Mouse (Mus musculus) ZHBTc4 (cell line): ENCODE measurements around the gene Wdr74.
"Not testable (repeated sequence)": the region's sequence is repeated elsewhere in the genome, so short reads cannot be mapped to it uniquely, and the experiment has no call there.

Experiments used
- DNase-seq: peaks from one replicate; pipeline ENCODE4 v3.0.0-alpha.2; 2011; ENCODE audit warnings: low read depth, low spot score

The Wdr74 gene

DNA sequence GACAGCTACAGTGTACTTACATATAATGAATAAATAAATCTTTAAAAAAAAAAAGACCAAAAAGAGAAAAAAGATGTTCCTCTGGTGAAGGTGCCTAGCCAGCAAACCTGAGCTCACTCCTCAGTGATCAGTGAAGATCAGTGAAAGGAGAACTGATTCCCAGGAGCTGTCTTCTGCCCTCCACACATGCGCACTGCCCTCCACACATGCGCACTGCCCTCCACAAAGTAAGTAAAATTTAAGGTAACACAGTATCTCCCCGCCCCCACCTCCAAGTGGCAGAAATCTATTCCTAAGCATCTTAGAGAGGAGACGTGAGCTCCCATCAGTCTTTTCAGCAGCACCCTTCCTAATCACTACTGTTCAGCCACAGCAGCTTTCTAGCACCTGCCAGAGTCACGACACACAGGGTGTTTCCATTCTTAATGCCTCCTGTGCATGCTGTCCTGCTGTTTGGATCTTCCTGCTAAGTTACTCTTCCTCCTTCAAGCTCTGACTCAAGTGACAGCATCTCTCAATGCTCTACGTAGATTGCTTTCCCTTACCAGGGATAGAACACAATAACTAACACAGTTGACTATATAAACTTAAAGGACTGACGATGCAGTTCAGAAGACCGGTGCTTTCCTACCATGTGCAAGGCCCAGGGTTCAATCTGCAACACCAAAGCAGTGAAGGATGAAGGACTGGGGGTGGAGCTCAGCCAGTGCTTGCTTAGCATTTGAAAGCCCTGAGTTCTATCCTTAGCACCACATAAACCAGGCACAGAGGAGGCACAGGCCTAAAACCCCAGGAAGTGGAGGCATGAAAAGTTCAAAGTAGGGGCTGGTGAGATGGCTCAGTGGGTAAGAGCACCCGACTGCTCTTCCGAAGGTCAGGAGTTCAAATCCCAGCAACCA, 19.5 kb upstream of the Wdr74 start:
- DNase-seq = peak; percentile 91

DNA sequence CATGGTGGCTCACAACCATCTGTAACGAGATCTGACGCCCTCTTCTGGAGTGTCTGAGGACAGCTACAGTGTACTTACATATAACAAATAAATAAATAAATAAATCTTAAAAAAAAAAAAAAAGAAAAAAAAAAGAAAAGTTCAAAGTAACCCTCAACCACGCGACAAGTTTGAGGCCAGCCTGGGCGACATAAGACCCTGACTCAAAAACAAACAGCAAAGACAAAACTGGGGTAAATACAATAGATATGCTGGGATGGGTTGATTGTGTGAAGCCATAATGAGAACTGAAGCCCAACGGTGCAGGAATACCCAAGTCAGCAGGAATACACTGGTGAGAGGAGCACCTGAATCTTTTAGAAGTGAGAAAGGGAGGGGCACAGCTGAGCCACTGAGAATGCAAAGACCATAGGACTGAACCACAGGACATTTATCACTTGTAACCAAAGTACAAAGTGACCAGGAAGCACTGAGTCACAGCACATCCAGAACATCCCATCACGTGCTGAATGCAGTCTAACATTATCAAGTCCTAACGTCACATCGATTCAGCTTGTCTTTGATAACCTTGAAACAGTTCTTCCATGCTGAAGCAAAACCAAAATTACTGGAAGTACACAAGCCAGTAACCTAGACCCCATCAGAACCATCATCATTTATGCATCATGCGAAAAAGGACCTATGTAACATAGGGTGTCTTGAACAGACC, 18.7 kb upstream of the Wdr74 start:
- no peak for DNase-seq

DNA sequence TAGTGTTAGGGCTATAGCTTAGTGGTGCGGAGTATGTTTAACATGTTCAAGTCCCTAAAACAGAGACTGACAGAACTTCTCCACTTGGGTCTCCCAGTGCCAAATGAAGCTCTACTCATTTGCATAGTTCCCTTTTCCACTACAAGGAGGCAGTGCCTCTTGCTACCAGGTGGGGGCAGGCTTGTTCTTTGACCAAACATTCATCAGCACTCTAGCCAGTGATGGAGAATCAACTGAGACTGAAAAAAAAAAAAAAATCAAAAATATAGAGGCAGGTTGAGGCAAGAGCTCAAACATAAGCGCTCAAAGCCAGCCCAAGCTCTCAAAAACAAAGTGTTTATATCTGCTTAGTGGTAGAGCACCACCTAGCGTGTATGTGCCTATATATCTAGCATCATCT, 17.3 kb upstream of the Wdr74 start:
- DNase-seq = peak; percentile 85

DNA sequence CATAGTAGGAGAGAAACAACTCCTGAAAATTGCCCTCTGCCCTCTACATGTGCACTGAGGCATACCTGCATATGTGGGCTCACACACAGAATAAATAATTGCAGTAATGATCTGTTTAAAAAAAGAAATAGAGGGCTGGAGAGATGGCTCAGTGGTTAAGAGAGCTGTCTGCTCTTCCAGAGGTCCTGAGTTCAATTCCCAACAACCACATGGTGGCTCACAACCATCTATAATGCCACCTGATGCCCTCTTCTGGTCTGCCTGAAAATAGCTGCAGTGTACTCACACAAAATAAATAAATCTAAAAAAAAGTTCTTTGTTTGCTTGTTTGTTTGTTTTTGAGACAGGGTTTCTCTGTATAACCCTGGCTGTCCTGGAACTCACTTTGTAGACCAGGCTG, 16.6 kb upstream of the Wdr74 start:
- not testable (repeated sequence) for DNase-seq

DNA sequence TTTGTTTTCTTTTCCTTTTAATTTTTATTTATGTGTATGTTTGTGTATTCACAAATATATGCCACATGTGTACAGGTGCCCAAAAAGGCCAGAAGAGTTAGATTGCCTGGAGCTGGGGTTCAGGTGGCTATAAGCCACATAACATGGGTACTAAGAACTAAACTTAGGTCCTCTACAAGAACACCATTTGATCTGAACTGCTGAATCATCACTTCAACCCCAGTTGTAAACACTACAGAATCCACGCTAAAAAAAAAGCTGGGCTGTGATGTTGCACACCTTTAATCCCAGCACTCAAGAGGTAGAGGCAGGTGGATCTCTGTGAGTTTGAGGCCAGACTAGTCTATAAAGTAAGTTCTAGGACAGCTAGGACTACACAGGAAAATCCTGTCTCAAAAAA, 14.2 kb upstream of the Wdr74 start:
- no peak for DNase-seq

DNA sequence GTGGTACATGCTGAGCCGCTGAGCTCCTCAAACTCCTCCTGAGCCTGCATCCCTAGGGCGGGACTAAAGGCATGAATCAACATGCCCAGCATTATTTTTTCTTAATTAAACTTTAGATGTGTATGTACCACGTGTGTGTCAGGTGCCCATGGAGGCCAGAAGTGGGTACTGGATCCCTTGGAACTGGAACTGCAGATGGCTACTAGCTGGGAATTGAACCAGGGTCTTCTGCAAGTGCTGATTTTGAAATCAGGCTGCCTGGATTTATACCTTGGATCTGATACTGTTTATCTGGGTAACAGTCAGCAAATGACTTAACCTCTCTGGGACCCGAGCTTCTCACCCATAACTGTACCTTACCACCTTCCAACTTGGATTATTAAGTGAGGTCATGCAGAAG, 13.6 kb upstream of the Wdr74 start:
- no peak for DNase-seq

DNA sequence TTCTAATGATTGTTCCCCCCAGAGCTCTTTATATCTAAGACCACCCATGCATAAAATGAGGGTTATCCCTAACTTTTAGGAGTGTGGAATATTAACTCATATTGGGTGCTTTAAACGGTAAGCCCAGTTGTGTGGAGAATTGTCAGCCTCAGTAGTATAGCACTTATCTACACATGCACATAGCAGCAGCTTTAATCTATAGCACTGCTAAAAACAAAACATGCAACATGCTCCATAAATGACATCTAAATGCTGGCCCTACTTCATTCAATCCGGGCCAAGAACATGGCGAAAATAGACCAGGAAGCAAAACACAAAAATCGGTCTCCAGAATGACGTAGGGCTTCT, 13.1 kb upstream of the Wdr74 start:
- DNase-seq = no peak

DNA sequence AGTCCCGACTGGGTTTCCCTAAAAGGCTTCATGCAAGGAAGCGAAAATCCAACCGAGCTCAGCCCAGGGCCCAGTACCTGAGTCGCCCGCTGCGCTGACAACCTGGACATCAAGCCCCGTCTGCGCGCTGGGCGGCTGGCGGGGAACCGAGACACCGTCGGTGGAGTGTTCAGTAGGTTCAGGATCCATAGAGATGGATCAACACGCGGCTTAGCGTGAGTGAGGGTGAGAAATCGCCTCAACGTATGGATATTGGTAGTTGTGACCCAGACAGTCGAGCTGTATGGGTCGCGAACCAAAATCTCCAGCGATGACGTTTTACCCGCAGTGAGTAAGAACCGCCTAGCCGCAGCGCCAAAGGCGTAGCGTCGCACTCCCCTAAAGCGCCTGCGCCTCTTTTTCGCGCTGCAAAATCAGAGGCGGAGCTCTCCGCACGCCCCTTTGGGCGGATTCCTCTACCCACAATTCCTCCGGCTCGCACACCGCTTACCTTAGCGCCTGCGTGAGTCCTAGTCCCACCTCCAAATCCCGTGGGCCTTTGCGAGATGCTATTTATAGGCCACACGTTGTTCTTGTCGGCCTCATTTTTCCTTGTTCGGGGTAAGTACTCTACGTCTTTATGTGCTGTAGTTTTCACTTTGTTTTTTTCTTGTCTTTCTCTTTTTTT, 12.6 kb upstream of the Wdr74 start, which contains the start of gene Slc3a2:
Slc3a2 (minus strand) TSS at position 463 of the 667 bp plus-strand sequence.
- DNase-seq = peak; percentile 99

DNA sequence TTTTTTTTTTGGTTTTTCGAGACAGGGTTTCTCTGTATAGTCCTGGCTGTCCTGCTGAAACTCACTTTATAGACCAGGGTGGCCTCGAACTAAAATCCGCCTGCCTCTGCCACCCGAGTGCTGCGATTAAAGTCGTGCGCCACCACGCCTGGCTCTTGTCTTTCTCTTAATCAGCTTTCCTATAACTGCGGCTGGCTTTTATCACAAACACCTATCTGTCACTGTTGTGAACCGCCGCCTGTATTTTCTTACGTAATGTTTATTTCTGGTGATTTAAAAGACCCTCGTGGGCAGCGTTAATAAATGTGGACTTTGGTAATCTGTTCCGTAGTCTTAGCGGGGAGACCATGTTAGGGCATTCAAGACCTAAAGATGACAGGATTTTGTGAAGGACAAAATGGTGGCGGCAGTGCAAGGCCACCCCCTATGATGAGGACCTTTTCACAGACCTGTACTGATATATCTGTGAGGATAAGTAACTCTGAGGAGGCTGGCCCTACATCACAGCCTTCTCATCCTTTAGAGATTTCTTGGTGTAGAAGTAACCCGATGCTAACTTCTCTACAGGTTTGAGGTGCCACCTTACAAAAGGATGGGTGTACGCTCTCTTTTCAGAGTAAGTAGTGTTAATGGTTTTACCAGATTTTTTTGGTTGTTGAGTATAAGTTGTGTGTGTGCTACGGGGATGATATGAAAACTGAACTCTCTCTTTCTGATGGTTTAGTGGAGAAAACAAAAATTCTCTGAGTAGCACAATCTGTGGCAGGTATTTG, 11.9 kb upstream of the Wdr74 start:
- DNase-seq = no peak

DNA sequence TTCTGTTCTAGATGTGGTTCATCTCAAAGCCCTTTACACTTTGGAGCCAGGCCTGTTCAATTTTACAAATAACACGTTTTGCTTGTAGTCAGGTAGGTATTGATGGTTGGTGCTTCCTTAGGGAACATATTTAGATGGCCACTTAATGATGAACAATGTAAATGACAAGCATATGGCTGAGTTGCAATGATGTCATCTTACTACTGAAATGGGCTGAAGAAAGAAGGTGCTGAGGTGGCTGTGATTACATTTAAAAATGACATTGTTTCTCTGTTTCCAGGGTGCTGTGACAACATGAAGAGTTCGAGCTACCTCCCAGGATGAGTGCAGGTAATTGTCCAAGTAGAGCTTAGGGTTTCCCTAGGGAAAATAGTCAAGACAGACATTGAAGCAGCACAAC, 11.2 kb upstream of the Wdr74 start:
- DNase-seq = no peak

DNA sequence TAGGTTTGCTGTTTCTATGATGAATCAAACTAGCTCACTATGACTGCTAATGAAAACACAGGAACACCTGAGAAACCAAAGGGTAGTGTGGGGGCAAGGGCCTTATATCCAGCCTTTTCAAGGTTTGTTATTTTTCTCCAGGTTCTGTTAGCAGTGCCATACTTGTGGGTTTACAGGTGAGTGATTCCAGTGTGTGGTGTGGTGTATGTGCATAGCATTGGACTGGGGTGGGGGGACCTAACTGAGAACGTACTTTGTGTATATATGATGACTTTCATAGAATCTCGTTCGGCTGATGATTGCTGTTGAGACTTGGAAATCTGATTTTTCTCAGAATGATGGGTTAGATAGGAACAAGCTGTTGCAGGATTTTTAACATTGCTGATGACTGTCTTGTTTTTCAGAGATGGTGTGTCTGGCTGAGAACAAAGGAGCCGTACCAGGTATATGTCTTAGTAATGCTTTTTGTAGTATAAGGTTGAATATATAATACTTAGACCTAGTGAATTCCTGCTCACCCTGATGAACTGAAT, 10.5 kb upstream of the Wdr74 start:
- DNase-seq = no peak

DNA sequence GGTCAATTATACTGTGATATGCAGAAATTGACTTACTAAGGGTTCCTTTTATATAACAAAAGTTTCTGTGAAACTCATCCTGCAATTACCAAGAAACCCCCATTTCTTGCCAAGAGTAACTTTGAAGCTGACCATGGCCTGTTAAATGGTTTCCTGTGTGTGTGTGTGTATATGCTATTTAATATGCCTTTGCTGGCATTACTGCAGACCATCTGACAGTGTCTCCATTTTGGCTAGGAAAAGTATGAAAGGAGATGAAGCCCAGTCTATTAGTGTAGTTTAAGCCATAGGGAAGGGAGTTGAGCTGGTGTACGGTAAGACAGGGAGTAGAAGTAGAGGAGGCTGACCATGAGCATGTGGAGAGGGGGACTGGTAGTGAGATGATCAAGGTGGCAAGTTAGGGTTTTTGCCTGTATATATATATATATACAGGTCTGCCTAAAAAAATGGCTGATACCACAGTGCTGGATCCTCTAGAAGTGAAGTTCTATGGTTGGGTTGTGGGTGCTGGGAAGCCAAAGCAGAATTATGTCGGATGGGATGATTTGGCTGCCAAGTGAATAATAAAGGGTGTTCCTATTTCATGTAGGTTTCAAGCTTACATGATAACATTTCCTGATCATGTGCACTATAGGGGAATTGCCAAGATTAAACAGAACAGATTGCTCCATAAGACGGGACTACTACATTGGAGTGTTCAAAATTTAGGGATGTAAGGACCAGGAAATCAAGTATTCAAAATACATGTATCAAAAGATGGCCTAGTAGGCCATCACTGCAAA, 8.8 kb upstream of the Wdr74 start:
- DNase-seq = peak; percentile 79

DNA sequence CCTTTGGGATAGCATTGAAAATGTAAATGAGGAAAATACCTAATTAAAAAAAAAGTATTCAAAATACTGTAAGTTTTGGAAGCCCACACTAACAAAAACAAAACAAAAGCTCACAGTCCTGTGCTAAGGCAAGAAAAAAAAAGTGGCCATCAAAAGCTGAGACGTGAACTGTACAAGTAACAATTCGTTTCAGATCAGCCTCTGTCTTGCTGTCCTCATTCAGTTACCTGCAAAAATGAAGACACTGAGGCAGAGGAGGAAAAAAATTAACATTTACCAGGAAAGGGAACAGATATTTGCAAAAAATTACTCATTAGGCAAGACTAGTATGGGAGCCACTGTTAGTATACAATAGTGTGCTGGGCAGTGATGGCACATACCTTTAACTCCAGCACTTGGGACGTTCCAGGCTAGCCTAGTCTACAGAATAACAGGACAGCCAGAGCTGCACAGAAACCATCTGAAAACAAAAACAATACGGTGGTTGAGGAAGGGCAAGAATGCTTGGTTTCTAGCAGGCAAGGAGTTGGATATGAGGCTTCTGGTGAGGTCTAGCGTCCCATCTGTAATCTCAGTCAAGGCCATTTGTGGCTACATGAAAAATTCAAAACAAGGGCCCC, 8.0 kb upstream of the Wdr74 start:
- DNase-seq = peak; percentile 87

DNA sequence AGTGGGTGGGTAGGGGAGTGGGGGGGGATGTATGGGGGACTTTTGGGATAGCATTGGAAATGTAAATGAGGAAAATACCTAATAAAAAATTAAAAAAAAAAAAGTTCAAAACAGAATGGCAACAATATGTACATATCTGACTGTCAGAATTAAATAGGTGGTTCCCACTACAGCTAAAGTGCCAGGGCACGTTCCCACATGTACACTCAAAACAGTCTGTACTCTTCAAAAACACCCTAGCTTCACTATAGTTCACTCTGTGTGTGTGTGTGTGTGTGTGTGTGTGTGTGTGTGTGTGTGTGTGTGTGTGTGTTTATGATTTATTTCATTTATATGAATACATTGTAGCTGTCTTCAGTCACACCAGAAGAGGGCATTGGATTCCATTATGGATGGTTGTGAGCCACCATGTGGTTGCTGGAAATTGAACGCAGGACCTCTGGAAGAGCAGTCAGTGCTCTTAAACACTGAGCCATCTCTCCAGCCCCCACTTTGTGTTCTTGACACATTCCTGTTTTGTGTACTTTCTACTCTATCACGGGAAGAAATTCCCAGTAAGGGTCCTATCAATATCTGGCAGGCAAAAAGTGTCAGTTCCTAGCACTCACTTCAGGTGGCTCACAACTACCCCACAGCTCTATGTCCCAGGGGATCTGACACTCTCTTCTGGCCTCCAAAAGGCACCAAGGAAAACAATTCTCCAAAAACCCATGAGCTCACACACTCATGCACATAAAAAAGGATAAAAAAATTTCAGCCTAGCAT, 7.1 kb upstream of the Wdr74 start:
- peak; percentile 63 for DNase-seq

DNA sequence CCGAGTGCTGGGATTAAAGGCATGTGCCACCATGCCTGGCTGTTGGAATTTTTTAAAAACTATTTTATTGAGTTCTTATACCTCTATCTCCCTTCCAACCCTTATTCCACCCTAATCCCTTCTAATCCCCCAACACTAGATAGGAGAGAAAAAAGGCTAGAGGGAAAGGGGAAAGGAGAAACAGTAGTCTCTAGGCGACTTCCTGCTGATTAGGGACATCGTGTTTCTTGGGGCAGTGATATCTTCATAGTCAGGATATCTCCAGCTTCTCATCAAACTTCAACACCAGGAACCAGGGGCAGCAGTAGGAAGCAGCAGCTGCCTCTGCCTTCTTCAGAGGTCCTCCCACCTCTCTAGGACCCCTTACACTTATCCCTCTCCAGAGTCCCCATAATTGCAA, 1.3 kb upstream of the Wdr74 start:
- no peak for DNase-seq

DNA sequence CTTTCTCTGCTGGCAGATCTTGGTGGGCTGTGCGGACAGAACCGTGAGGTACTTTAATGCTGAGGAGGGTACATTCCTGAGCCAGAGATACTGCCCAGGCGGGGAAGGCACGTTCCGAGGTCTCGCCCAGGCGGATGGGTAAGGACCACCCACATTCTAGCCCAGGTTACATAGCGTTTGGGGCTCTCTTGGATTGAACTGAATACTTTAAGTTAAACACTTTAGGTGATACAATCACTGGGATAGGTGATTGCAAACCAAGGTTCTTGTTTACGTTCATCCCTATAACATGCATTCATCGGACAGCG, 487 bp downstream of the Wdr74 start:
- DNase-seq = peak; percentile 77

DNA sequence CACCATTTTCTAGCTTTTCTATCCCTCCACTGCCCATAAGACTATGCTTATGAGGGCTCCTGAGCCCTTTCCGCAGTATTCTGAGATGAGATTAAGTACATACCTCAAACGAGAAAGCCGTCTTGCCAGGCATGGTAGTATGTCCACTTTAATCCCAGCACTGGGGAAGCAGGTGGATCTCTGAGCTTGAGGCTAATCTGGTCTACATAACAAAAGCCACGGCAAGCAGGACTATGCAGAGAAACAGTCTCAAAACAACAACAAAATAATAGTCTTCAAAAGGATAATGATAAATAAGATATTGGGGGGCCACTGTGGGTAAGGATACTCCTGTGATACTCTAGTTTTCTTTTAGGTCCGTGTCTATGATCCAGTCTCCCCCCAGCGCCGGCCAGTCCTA, 3.3 kb downstream of the Wdr74 start:
- DNase-seq = no peak

DNA sequence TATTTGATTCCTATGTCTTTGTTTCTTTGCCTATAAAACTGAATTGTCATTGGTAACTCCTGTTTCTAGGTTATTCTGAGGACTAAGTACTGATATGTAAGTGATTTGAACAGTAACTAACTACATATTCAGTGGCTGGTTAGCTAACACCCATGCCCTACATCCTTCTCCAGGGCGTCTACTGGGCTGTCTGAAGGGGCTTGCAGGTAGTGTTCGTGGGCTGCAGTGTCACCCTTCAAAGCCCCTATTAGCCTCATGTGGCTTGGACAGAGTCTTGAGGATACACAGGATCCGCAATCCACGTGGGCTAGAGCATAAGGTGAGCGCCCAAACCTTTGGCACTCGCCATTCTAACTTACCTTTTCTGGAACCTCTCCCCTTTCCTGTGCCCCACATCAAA, 4.0 kb downstream of the Wdr74 start:
- no peak for DNase-seq

DNA sequence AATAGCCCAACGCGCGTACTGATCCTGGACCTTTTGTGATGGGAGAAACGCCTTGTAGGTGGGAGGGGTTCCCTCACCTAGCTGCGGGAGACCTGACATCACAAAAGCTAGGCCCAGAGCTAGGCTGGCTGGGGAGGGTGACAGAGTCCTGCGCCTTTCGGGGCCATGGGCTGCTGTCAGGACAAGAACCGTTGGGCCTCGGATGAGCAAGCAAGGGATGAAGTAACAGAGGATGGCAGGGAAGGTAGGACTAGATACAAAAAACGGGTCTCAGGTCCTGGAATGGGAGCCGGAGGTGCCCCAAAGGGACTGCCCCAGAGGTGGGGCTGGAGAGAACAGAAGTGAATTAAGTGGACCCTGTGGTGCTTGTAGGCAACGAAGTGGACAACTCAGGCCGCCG, 5.0 kb downstream of the Wdr74 start, which contains the start of gene 1700092M07Rik:
1700092M07Rik (plus strand) TSS at position 116 of the 400 bp plus-strand sequence.
- peak; percentile 74 for DNase-seq
